Mouse (Mus musculus) forebrain, embryonic 14.5 days (tissue): ENCODE data around the gene Ddx6. TPM values are rescaled to one million over a fixed set of nuclear protein-coding genes. Genes with fewer than 3 reads are reported as not detected.
"Not testable (repeated sequence)": the region's sequence is repeated elsewhere in the genome, so short reads cannot be mapped to it uniquely, and the experiment has no call there.

Experiments used
- ATAC-seq: fragments of 200-750 bp; cut with Nextera tagmentation; 2 replicates; pipeline ENCODE4 v1.8.0; 2017; ENCODE audit warnings: mild to moderate bottlenecking, moderate library complexity
- DNase-seq: peaks from one replicate; pipeline ENCODE4 v3.0.0-alpha.2; 2015; ENCODE audit warnings: low spot score
- H3K27ac ChIP-seq: fragments of 300-500 bp; sonication (generic); 2 replicates; pipeline ENCODE4 v1.5.1; 2014; ENCODE audit warnings: low read depth, mild to moderate bottlenecking, control low read depth, low read length, moderate library complexity
- H3K27me3 ChIP-seq: fragments of 300-500 bp; sonication (generic); replicated peaks from 2 replicates; pipeline ENCODE4 v1.6.1; 2014; ENCODE audit warnings: low read length, control low read depth, mixed read lengths; ENCODE audit not compliant: control insufficient read depth, insufficient read depth
- H3K36me3 ChIP-seq: fragments of 300-500 bp; sonication (generic); 2 replicates; pipeline ENCODE4 v1.6.1; 2014; ENCODE audit warnings: low read length, control low read depth; ENCODE audit not compliant: control insufficient read depth, insufficient read depth
- H3K4me1 ChIP-seq: fragments of 300-500 bp; sonication (generic); 2 replicates; pipeline ENCODE4 v1.6.1; 2014; ENCODE audit warnings: antibody characterized with exemption, low read length, control low read depth; ENCODE audit not compliant: control insufficient read depth, insufficient read depth
- H3K4me2 ChIP-seq: fragments of 300-500 bp; sonication (generic); 2 replicates; pipeline ENCODE4 v1.6.1; 2014; ENCODE audit warnings: mild to moderate bottlenecking, control low read depth, low read length
- H3K4me3 ChIP-seq: fragments of 300-500 bp; sonication (generic); 2 replicates; pipeline ENCODE4 v1.5.1; 2014; ENCODE audit warnings: low read depth, low read length, control low read depth
- H3K9ac ChIP-seq: fragments of 300-500 bp; sonication (generic); 2 replicates; pipeline ENCODE4 v1.6.1; 2014; ENCODE audit warnings: mild to moderate bottlenecking, low read length, control low read depth, moderate library complexity
- H3K9me3 ChIP-seq: fragments of 300-500 bp; sonication (generic); replicated peaks from 2 replicates; pipeline ENCODE4 v1.6.1; 2016; ENCODE audit warnings: low read length, control low read depth, mixed read lengths; ENCODE audit not compliant: control insufficient read depth
- WGBS: fragments of 180-500 bp; shearing (Covaris S2); extraction: QIAGEN DNeasy Blood & Tissue Kit; methylation state at CpG from one replicate; pipeline ENCODE4 v1.1.7; 2014; 5-methylcytosine and 5-hydroxymethylcytosine counted together
- polyA plus RNA-seq: library from polyadenylated mRNA; unstranded; fragments of >200 nt; fragmentation: Nextera tagmentation; extraction: Ambion mirVana; gene quantifications from 2 replicates; pipeline ENCODE4 v1.2.1, GENCODE M21; 2014

Ddx6 gene
- polyA plus RNA-seq, 1 experiment from 2014 or later: 21.1 TPM

GRCm38 (mm10) chr9:44575095-44575494, 29.6 kb upstream of the Ddx6 start:
- WGBS: 95% methylated on average over 2 of the region's 2 CpGs
- Histone ChIP-seq H3K27me3 (no peaks in the 10 kb centered on the region), H3K9me3 (no peaks in the 10 kb centered on the region), H3K9ac (no peak overlapping the region), H3K4me3 (no peak overlapping the region), H3K27ac (no peak overlapping the region), H3K4me1 (no peaks in the 10 kb centered on the region), H3K36me3 (no peaks in the 10 kb centered on the region), H3K4me2 (no peak overlapping the region)
- no peak for DNase-seq
- no peak for ATAC-seq

- ATAC-seq: not testable (repeated sequence)
- 95% methylated on average over 7 of the region's 7 CpGs for WGBS
Measured at GRCm38 (mm10) chr9:44576046-44576445, 28.6 kb upstream of the Ddx6 start.

GRCm38 (mm10) chr9:44579392-44579791, 25.3 kb upstream of the Ddx6 start:
- Histone ChIP-seq H3K4me2 (no peak overlapping the region), H3K9ac (no peak overlapping the region), H3K27me3 (no peaks in the 10 kb centered on the region), H3K36me3 (no peaks in the 10 kb centered on the region), H3K9me3 (no peaks in the 10 kb centered on the region), H3K4me3 (no peak overlapping the region), H3K4me1 (no peaks in the 10 kb centered on the region), H3K27ac (no peak overlapping the region)
- WGBS: 45% methylated on average over 6 of the region's 6 CpGs
- DNase-seq: no peak
- ATAC-seq: no peak

More at GRCm38 (mm10) chr9:44576046-44576445, 28.6 kb upstream of the Ddx6 start:
- H3K27me3 ChIP-seq, H3K9ac ChIP-seq, H3K4me1 ChIP-seq, H3K4me3 ChIP-seq, H3K4me2 ChIP-seq, DNase-seq, H3K27ac ChIP-seq, H3K36me3 ChIP-seq, H3K9me3 ChIP-seq: not testable (repeated sequence)

GRCm38 (mm10) chr9:44580085-44580484, 24.6 kb upstream of the Ddx6 start:
- Histone ChIP-seq H3K27ac (no peak overlapping the region), H3K36me3 (no peaks in the 10 kb centered on the region), H3K27me3 (no peaks in the 10 kb centered on the region), H3K4me3 (no peak overlapping the region), H3K9me3 (no peaks in the 10 kb centered on the region), H3K4me1 (no peaks in the 10 kb centered on the region), H3K9ac (no peak overlapping the region), H3K4me2 (no peak overlapping the region)
- DNase-seq (no peak), ATAC-seq (no peak)
- WGBS: 90% methylated on average over 5 of the region's 5 CpGs

GRCm38 (mm10) chr9:44581423-44581822, 23.3 kb upstream of the Ddx6 start:
- Histone ChIP-seq H3K4me2 (no peak overlapping the region), H3K27me3 (no peaks in the 10 kb centered on the region), H3K9me3 (no peaks in the 10 kb centered on the region), H3K4me3 (no peak overlapping the region), H3K4me1 (no peaks in the 10 kb centered on the region), H3K36me3 (no peaks in the 10 kb centered on the region), H3K9ac (no peak overlapping the region), H3K27ac (no peak overlapping the region)
- DNase-seq: no peak
- 48% methylated on average over 3 of the region's 3 CpGs for WGBS
- no peak for ATAC-seq

GRCm38 (mm10) chr9:44582390-44582789, 22.3 kb upstream of the Ddx6 start:
- H3K4me2 ChIP-seq: no peak overlapping the region
- no peak overlapping the region for H3K9ac ChIP-seq
- WGBS: 92% methylated on average over 16 of the region's 16 CpGs
- no peak for ATAC-seq
- H3K27ac ChIP-seq: no peak overlapping the region
- H3K36me3 ChIP-seq: no peaks in the 10 kb centered on the region
- no peaks in the 10 kb centered on the region for H3K27me3 ChIP-seq
- no peaks in the 10 kb centered on the region for H3K4me1 ChIP-seq
- no peaks in the 10 kb centered on the region for H3K9me3 ChIP-seq
- no peak for DNase-seq
- no peak overlapping the region for H3K4me3 ChIP-seq

- no peak overlapping the region for H3K9ac ChIP-seq
- no peaks in the 10 kb centered on the region for H3K9me3 ChIP-seq
- no peaks in the 10 kb centered on the region for H3K36me3 ChIP-seq
- no peaks in the 10 kb centered on the region for H3K4me1 ChIP-seq
- no peak overlapping the region for H3K27ac ChIP-seq
- 60% methylated on average over 8 of the region's 8 CpGs for WGBS
- ATAC-seq (no peak), DNase-seq (no peak)
- no peak overlapping the region for H3K4me3 ChIP-seq
- no peak overlapping the region for H3K4me2 ChIP-seq
- H3K27me3 ChIP-seq: no peaks in the 10 kb centered on the region
Measured at GRCm38 (mm10) chr9:44586640-44587261, 17.9 kb upstream of the Ddx6 start.

- WGBS: 83% methylated on average over 9 of the region's 9 CpGs
- H3K27ac ChIP-seq: no peak overlapping the region
- no peak for ATAC-seq
- H3K27me3 ChIP-seq: no peaks in the 10 kb centered on the region
- no peaks in the 10 kb centered on the region for H3K4me1 ChIP-seq
- no peaks in the 10 kb centered on the region for H3K36me3 ChIP-seq
- no peak overlapping the region for H3K4me3 ChIP-seq
- H3K9me3 ChIP-seq: no peaks in the 10 kb centered on the region
- no peak for DNase-seq
- H3K9ac ChIP-seq: no peak overlapping the region
- no peak overlapping the region for H3K4me2 ChIP-seq
Measured at GRCm38 (mm10) chr9:44587262-44588160, 17.2 kb upstream of the Ddx6 start.

- DNase-seq: no peak
- no peak overlapping the region for H3K9ac ChIP-seq
- no peaks in the 10 kb centered on the region for H3K27me3 ChIP-seq
- WGBS: 81% methylated on average over 9 of the region's 9 CpGs
- no peaks in the 10 kb centered on the region for H3K36me3 ChIP-seq
- H3K4me3 ChIP-seq: no peak overlapping the region
- no peak overlapping the region for H3K4me2 ChIP-seq
- H3K27ac ChIP-seq: no peak overlapping the region
- no peaks in the 10 kb centered on the region for H3K4me1 ChIP-seq
- no peak for ATAC-seq
- H3K9me3 ChIP-seq: no peaks in the 10 kb centered on the region
Measured at GRCm38 (mm10) chr9:44588605-44589004, 16.1 kb upstream of the Ddx6 start.
